Mouse (Mus musculus) thymus, postnatal 10 days (tissue): ENCODE results near the gene Kdm4a.

Experiments used
- DNase-seq, 2 experiments: peaks; one replicate each; pipeline ENCODE4 v3.0.0; 2021; ENCODE audit warnings: low spot score in 2 of 2

The Kdm4a gene

DNA sequence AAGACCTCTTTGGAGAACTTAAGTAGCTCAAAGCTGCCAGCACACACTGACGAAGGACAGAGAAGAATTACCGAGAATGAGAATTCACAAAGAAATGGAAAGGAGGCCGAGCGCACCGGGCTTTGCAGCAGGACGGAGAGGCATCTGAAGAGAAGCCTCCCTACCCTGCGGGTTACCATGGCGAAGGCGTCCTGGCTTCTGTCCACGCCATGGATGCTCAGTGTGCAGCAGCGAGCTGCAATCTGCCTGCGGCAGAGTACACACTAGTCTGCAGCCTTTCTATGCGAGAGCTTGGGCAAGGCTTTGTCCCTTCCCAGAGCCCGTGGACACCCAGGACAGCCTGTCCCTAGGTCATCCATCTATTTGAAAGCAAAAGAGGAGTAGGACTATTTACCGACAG is 23.3 kb downstream of the Kdm4a start:
- DNase-seq, result no peak

DNA sequence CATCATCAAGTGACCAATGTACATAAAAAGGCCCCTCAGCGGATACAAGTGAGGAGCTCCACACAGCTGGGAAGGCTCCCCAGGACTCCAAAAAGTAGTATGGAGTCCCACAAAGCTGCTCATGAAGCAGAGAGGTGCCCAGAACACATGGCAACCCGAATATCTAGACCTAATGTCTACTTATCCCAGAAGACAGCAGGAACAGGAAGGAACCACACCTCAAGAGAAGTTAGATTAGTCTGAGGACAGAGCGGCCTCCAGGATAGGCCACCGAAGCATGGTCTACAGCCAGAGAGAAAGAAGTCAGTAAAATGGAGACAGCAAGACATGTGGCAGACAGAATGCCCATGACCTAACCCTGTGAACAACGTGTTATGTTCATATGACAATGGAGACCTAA is 25.0 kb downstream of the Kdm4a start:
- no peak for DNase-seq

- DNase-seq, result no peak
These were observed 27.6 kb downstream of the Kdm4a start for GRCm38 (mm10) chr4:118152020-118152785.

DNA sequence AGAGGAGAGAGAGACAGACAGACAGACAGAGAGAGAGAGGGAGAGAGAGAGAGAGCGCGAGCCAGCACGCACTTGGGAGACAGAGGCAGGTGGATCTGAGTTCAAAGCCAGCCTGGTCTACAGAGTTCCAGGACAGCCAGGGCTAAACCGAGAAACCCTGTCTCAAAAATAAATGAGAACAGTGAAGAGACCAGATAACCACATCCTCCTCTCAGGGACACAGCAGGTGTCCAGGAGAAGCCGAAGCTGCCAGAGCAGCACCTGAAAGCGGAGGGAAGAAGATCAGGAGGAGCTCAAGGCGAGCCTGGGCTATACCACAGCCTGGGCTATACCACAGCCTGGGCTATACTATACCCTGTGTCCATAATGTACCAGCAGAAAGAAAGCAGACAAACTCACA is 29.0 kb downstream of the Kdm4a start:
- no peak for DNase-seq

DNA sequence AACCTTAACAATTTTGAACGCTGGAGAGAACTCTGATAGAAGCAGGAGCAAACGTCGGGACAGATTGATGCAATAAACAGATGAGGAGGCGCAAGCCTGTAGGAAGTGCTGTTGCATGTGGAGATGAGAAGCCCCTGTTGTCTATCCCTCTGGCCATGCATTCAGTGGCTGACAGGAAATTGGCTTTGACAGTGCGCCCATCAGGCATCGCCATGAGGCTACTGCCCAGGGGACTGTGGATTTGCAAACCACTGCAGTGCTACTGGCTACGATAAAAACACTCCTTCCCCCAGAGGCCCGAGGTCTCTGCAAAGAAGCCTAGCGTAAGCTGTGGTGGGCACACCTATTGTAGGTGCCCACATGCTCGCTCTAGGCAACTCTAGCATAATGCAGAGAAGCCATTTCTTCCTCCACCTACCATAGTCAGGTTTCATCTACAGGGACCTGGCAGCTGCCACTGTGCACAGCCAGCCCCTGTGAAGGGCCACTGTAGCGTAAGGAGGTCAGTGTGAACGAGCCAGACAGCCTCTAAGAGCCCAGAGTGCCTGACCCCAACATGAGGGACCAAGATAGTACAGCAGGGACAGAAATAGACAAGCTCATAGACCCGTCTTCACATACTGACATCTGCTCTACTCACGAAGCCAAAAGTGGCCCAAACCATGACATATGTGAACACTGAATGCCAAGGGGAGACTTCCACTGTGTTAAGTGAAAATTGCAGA is 29.7 kb downstream of the Kdm4a start:
- DNase-seq, result no peak

DNA sequence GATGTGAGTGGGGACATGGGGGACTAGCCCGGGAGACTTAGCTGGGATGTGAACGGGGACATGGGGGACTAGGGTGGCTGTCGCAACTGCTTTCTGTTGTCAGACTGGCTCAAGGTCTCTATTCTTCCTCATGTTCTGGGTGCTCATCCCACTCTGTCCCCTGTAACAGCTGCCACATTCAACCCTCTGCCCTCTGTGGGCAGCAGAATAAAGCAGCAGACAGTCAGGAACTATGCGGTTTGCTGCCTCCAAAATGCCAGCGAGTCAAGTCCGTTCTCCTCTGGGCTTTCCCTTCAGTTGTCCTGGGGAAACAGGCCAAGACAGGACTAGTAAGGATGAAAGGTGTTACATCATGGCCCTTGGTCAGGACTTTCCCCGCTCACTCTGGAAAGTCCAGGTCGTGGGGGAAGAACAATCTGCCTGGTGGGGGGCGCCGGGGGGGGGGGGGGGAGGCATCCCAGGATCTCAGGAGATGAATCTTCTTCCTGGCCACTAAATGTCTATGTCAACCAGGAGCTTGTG is 30.7 kb downstream of the Kdm4a start:
- DNase-seq, result no peak

- no peak for DNase-seq
These were observed 31.5 kb downstream of the Kdm4a start for GRCm38 (mm10) chr4:118148317-118148687.

GRCm38 (mm10) chr4:118147547-118148316 is 32.1 kb downstream of the Kdm4a start:
- DNase-seq, result no peak

DNA sequence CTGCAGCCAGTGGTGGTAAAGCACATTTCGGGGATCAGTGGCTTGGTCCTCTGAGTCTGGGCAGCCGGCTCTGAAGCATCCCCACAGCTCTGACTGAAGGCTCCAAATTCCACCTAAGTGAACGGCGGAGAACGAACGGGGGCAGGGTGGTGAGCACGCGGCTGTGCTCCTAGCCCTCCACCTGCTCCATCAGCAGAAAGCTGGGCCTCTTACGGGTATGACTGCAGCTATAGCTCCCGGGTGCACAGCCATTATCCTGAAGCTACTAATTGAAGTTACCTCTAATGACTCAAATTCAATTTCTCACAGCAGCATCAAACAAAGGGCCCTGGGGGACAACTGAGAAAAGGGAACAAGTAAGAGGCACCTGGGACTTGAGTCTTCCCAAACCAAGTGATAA is 32.8 kb downstream of the Kdm4a start:
- DNase-seq, result no peak

DNA sequence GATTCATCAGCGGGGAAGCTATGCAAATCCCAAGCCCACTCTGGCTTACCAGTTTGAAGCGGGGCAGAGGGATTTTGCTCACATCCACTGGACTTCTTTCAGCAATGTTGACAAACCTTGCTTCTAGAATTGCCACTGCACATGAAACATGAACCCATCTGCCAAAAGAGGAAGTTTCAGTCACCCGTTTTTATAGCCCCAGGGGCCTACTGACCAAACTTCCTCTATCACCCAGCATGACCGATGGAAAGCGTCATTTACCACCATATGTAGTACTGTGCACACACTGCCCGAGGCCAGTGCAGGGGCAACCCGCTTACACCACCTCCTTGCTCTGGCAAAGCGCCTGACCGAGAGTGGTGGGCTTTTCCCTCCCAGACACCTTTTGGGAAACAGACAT is 35.5 kb downstream of the Kdm4a start:
- DNase-seq, result no peak

- DNase-seq, result no peak
These were observed 36.2 kb downstream of the Kdm4a start for GRCm38 (mm10) chr4:118143679-118144078.

DNA sequence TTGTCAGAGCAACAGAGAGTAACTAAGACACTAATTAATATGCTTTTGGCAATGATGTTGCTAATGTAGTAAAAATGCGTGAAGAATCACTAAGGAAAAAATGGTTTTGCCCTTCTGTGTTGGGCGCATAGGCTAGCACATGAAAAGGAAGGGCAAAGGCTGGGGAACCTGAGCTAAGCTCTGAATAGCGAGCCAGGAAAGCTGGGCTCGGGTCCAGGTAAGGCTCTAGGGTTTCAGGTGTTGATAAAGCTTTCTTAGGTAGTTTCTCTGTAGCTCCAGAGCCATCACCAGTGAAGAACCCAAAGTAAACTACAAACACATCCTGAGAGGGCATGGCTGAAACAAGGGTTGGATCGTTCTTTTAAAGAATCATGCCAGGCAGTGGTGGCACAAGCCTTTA is 38.3 kb downstream of the Kdm4a start:
- DNase-seq, result no peak

DNA sequence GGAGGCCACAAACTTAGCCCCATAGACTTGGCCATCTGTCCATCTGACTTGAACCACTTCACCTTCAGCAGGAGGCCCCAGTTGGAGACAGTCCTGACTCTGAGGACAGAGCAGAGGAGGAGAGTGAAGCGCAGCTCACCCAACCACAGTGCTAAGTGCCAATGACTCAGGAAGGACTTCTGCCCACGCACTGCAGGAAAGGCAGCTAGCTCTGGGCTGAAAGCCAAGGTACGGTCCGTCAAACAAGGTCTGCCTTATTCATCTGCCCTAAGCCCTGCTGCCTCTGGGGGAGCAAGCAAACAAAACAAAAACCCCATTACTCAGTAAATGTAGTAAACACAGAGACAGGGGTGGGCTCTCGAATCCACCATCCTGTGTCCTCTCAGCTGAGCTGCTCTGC is 41.0 kb downstream of the Kdm4a start:
- no peak for DNase-seq

DNA sequence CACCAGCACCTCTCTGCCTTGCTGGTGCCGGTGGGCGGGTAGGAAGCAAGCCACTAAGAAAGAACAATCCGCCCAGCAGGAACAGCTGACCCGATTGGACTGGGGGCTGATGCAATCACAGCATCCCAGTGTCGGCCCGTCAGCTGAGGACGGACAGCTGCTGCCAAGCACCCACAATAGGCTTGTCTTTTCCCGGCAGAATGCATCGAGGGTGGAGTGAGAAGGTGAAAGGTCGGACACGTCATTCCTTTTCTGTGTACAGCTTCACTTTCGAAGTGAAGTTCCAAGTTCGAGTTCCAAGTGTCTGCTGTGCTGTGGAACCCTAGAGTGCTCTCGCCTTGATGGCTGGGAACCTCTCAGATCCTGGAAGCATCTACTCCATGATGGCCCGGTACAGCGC is 42.0 kb downstream of the Kdm4a start:
- DNase-seq, result no peak

DNA sequence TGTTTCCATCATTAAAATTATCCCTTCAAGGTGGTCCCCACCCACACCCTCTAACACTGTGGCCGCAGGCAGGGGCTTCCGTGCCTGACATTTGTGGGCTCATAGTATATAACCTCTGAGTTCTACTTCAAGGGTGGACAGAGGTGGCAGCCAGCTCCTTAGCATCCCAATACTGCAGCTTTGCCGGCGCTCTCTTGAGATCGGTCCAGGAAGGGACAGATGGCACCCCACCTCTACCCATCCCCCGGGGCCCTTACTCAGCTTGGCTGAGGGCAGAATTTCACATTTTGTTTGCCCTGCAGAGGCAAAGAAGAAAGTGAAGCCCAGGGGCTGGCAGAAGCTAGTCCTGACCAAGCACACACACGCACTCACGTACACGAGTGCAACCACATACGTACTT is 42.5 kb downstream of the Kdm4a start:
- DNase-seq, result no peak

DNA sequence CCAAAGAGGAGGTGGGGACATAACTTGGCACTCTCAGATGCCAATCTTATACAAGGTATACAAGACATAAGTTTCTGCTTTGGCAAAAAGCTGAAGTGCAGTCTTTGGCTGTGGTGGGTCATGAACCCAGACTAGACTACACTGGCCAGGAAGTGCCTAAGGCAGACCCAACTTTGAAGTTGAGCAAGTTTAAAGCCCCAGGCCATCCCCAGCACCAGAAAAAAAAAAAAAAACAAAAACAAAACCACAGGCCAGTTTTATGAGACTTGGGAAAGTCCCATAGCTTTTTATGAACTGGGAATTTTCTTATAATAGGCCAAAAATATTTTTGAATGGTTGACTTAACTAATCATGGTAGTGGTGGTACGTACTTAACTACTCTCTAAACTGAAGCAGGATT is 44.4 kb downstream of the Kdm4a start:
- DNase-seq, result no peak

DNA sequence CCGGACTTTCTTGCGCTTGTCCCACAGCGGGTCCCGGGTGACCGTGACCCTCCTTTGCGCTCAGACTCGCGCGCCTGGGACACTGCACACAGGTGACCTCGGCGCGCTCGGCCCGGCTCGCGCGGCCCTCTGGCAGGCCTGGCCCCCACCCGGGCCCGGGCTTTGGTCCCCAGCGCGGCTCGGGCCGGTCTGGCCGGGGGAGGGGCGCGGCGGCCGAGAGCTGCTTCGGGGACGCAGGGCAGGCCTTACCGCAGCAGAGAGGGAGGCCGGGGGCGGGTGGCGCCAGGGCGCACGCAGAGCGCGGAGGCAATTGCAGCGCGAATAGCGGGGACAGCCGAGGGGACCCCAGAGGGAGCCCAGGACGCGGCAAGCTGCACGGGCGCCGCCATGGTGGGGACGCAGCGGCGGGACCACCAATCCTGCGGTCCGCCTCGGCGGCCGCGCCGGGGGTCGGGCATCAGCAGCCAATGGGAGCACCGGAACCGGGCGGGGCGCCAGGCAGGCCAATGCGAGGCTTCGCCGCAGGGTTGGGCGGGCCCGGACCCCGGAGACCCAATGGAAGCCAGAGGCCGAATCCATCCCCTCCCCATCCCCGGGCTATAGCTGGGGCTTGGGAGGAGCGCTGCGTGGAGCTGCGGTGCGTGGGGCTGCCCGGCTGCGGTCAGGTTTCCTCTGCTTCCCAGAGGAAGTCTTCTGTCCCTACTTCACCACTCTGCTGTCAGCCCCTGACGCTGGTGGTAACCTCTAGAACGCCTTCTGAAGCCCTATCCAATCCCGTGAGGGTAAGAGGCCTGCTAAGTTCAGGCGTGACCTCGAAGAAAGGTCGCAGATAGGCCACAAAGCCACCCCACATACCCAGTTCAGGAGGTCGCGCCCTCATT is 45.1 kb downstream of the Kdm4a start, which contains the start of gene St3gal3:
Gene St3gal3 (minus strand): TSS at position 430 of the 881 bp plus-strand sequence.
- DNase-seq, result peak; percentile 91

- DNase-seq, result no peak
These were observed 48.5 kb downstream of the Kdm4a start for GRCm38 (mm10) chr4:118131329-118131728.

DNA sequence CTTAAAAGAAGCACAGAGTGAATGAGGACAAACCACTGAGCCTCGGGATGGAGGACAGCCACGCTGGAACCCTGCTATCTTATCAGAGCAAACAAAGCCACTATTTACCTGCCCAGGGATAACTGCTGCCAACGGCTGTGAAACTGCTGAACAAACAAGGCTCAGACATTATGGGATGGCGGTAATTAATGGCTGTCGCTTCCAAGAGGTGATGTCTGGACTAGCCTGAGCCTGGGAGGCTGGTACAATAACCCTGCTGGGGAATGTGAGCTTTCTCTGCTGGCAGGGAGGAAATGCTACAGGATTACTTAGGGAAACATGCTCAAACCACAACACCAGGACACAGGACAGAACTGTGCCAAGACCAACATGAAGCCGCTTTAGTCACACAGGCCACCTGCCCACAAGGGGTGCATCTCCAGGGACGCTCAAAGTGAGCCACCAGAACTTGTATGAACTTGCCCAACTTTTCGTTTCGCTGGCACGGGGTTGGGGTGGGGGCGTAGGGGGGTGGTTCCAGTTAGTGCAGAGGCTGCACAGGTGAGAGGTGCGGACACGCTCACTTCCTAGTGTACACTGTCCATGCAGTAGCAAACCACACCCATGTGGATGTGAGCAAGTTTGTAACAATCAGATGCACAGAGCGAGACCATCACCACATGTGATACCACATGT is 56.7 kb downstream of the Kdm4a start:
- no peak for DNase-seq

DNA sequence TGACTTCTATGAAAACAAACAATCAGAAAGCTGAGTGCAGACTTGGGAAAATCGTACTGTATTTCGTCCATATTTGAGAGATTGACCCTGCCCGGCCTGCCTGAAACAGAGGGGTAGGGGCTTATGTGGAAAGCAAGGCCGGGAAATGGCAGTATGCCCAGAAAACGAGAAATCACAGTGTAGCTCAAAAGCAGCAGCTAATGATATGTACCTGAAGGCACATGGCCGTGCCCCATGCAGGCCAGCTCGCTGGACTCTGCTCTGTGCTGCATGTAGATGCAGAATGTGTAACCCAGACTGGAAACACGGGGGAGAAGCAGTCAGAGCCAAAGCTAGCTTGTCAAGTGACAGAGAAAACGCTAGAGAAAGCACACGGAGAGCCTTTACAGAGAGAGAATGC is 57.8 kb downstream of the Kdm4a start:
- DNase-seq, result no peak

DNA sequence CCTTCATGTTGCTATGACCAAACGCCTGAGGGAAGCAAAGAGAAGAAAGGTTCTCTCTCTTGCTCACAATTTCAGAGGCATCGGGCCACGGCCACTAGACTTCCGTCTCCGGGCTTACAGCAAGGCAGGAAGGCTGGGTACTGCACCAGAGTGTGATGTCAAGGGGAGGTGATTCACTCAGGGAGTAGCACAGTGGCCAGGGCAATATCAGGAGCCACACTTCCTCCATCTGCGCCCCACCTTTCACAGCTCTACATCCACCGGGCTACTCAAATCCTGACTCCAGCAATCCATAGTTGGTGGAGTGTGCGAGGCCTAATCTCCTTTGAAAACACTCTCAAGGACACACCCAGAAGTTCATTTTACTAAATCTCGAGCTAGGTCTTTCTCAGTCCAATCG is 62.3 kb downstream of the Kdm4a start:
- DNase-seq, result no peak
